Mouse (Mus musculus): Measurements from ENCODE around the gene Cep295.
"Not testable (repeated sequence)": the region's sequence is repeated elsewhere in the genome, so short reads cannot be mapped to it uniquely, and the experiment has no call there.

Gene Cep295

GRCm38 (mm10) chr9:15357484-15358275, at the start of gene Cep295:
Gene Cep295, minus strand, starts transcription at chr9:15357788.
- DNase-seq = peak; percentile 98

GRCm38 (mm10) chr9:15397591-15397990, 40.0 kb upstream of the Cep295 start:
- DNase-seq = no peak

- DNase-seq = no peak
Measured at GRCm38 (mm10) chr9:15395353-15395942, 37.9 kb upstream of the Cep295 start.

- DNase-seq = no peak
Measured at GRCm38 (mm10) chr9:15387075-15387643, 29.6 kb upstream of the Cep295 start.

- no peak for DNase-seq
Measured at GRCm38 (mm10) chr9:15384266-15384665, 26.7 kb upstream of the Cep295 start.

GRCm38 (mm10) chr9:15366260-15366659, 8.7 kb upstream of the Cep295 start:
- no peak for DNase-seq

GRCm38 (mm10) chr9:15365856-15366255, 8.3 kb upstream of the Cep295 start:
- DNase-seq = no peak

GRCm38 (mm10) chr9:15364843-15365242, 7.3 kb upstream of the Cep295 start:
- no peak for DNase-seq

GRCm38 (mm10) chr9:15356916-15357483, 588 bp downstream of the Cep295 start:
- no peak for DNase-seq

GRCm38 (mm10) chr9:15349925-15350324, 7.7 kb downstream of the Cep295 start:
- no peak for DNase-seq

- DNase-seq = no peak
Measured at GRCm38 (mm10) chr9:15337776-15338175, 19.8 kb downstream of the Cep295 start.

GRCm38 (mm10) chr9:15318170-15318742, 39.3 kb downstream of the Cep295 start:
- DNase-seq = no peak

- no peak for DNase-seq
Measured at GRCm38 (mm10) chr9:15317223-15318169, 40.1 kb downstream of the Cep295 start.

GRCm38 (mm10) chr9:15316296-15316695, 41.3 kb downstream of the Cep295 start:
- not testable (repeated sequence) for DNase-seq

GRCm38 (mm10) chr9:15314619-15315018, 43.0 kb downstream of the Cep295 start:
- DNase-seq = no peak

GRCm38 (mm10) chr9:15313633-15314032, 44.0 kb downstream of the Cep295 start:
- DNase-seq = no peak

GRCm38 (mm10) chr9:15312054-15312735, 45.4 kb downstream of the Cep295 start:
- DNase-seq = no peak

- no peak for DNase-seq
Measured at GRCm38 (mm10) chr9:15310179-15310578, 47.4 kb downstream of the Cep295 start.

GRCm38 (mm10) chr9:15309425-15309824, 48.2 kb downstream of the Cep295 start:
- no peak for DNase-seq

GRCm38 (mm10) chr9:15308254-15308653, 49.3 kb downstream of the Cep295 start:
- DNase-seq = no peak

GRCm38 (mm10) chr9:15307257-15307656, 50.3 kb downstream of the Cep295 start:
- no peak for DNase-seq

All from cerebellum, adult 11-12 months (tissue).